Mouse (Mus musculus) stomach, embryonic 15.5 days (tissue): Measurements from ENCODE around the gene Pp2d1. TPM values are rescaled to one million over a fixed set of nuclear protein-coding genes. Genes with fewer than 3 reads are reported as not detected.

Source experiments
- ATAC-seq: fragments of 200-750 bp; cut with Nextera tagmentation; 2 replicates; pipeline ENCODE4 v1.8.0; 2017; ENCODE audit warnings: low read depth, moderate number of reproducible peaks, moderate TSS enrichment; ENCODE audit not compliant: insufficient read depth, low FRiP score
- H3K27ac ChIP-seq: fragments of 300-500 bp; sonication (generic); 2 replicates; pipeline ENCODE4 v1.5.1; 2015; ENCODE audit warnings: mild to moderate bottlenecking, inconsistent platforms
- H3K27me3 ChIP-seq: fragments of 300-500 bp; sonication (generic); replicated peaks from 2 replicates; pipeline ENCODE4 v1.6.1; 2015; ENCODE audit warnings: inconsistent platforms
- H3K36me3 ChIP-seq: fragments of 300-500 bp; sonication (generic); 2 replicates; pipeline ENCODE4 v1.6.1; 2015; ENCODE audit warnings: inconsistent platforms
- H3K4me1 ChIP-seq: fragments of 300-500 bp; sonication (generic); 2 replicates; pipeline ENCODE4 v1.6.1; 2015; ENCODE audit warnings: inconsistent platforms
- H3K4me2 ChIP-seq: fragments of 300-500 bp; sonication (generic); 2 replicates; pipeline ENCODE4 v1.6.1; 2015; ENCODE audit warnings: mild to moderate bottlenecking, inconsistent platforms
- H3K4me3 ChIP-seq: fragments of 300-500 bp; sonication (generic); replicated peaks from 2 replicates; pipeline ENCODE4 v1.5.1; 2015; ENCODE audit warnings: inconsistent platforms
- H3K9ac ChIP-seq: fragments of 300-500 bp; sonication (generic); 2 replicates; pipeline ENCODE4 v1.6.1; 2015; ENCODE audit warnings: inconsistent platforms
- H3K9me3 ChIP-seq: fragments of 300-500 bp; sonication (generic); 2 replicates; pipeline ENCODE4 v1.6.1; 2016; ENCODE audit warnings: inconsistent platforms
- WGBS: fragments of 180-500 bp; shearing (Covaris S2); methylation state at CpG from one replicate; pipeline ENCODE4 v1.1.7; 2015; 5-methylcytosine and 5-hydroxymethylcytosine counted together
- polyA plus RNA-seq: library from polyadenylated mRNA; unstranded; fragments of >200 nt; fragmentation: Nextera tagmentation; extraction: Ambion mirVana; gene quantifications from 2 replicates; pipeline ENCODE4 v1.2.1, GENCODE M21; 2015

The Pp2d1 gene
- polyA plus RNA-seq, 1 experiment from 2014 or later = 0.42 TPM

GRCm38 (mm10) chr17:53463496-53463840 lies 75.8 kb downstream of the Pp2d1 start:
- Histone ChIP-seq H3K4me2 (peak overlapping the region; percentile 69), H3K27me3 (no peaks in the 10 kb centered on the region), H3K36me3 (no peaks in the 10 kb centered on the region), H3K9me3 (no peaks in the 10 kb centered on the region), H3K4me3 (peak overlapping the region; percentile 41), H3K27ac (no peak overlapping the region), H3K9ac (no peak overlapping the region), H3K4me1 (0 out of 2 replicates have a peak, but pooled peaks cover 4% of the 10 kb centered on the region)
- 17% methylated on average over 6 of the region's 9 CpGs for WGBS
- ATAC-seq = no peak

DNA sequence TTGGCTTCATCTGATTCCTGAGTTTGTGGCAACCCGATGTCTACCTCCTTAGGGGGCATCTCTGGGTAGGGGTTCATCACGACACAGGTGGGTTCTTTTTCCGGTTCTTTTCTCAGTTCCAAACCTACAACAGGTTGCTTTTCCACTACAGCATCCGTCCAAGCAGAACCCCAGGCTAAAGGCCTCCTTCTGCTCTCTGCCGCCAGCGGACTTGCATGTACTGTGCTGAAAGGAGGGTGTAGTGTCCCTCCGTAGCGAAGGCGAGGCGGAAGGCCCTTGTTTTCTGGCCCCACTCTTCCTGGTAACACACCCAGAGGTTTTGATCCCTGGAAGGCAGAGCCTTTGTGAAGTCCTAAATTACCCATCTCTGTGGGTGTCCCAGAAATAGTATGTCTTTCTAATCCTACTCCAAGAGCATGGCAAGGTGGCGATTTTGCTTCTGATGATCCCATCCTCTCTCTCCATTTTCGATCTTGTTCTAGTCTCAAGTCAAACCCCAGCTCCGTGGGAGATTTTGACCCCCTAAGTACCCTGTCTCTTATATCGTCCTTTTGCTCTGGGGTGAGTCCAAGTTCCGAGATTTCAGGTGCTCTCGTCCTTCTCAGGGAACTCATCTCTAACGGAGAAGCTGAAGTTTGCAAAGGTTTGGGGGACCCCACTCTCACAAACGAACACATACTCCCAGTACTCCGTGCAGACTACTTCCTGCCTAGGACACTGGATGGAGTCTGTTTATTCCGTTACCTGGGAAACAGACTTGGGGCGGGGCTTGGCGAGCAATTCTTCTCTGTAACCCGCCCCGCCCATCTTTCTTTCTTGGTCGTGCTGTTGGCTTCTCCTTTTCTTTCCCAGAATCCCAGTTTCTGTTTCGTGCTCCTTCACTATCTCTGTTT lies 76.4 kb downstream of the Pp2d1 start, which contains the start of gene Efhb:
TSS of gene Efhb (minus strand) at position 719 of the 893 bp plus-strand sequence.
- Histone ChIP-seq H3K36me3 (no peaks in the 10 kb centered on the region), H3K9me3 (no peaks in the 10 kb centered on the region), H3K4me2 (peak within 1 kb of the TSS; percentile 69), H3K4me3 (peak within 1 kb of the TSS; percentile 41), H3K27me3 (no peaks in the 10 kb centered on the region), H3K27ac (no peak within 1 kb of the TSS), H3K4me1 (0 out of 2 replicates have a peak, but pooled peaks cover 4% of the 10 kb centered on the region), H3K9ac (no peak within 1 kb of the TSS)
- peak; percentile 89 for ATAC-seq
- WGBS = 19% methylated on average over 26 of the region's 26 CpGs

Other genes with a start within 250 kb of the Pp2d1 start
- 0.73 and 0.85 TPM in 2 replicates for gene Efhb, start 76.1 kb downstream of the Pp2d1 start, polyA plus RNA-seq
- gene Rab5a, start 60.2 kb downstream of the Pp2d1 start, polyA plus RNA-seq = 81.3 and 86.5 TPM in 2 replicates
- 4.1 and 5.3 TPM in 2 replicates for gene Kat2b, start 27.4 kb upstream of the Pp2d1 start, polyA plus RNA-seq
- gene Sgo1, start 149.9 kb upstream of the Pp2d1 start, polyA plus RNA-seq = 32.0 and 32.4 TPM in 2 replicates